Mouse (Mus musculus) G1E (cell line): ENCODE results near the gene Tmub1. TPM values are rescaled to one million over a fixed set of nuclear protein-coding genes. Genes with fewer than 3 reads are reported as not detected.
"Not testable (repeated sequence)": the region's sequence is repeated elsewhere in the genome, so short reads cannot be mapped to it uniquely, and the experiment has no call there.

Source experiments
- ATAC-seq: 2 replicates; pipeline ENCODE4 v1.8.0; 2016; ENCODE audit warnings: mild to moderate bottlenecking; ENCODE audit not compliant: insufficient number of reproducible peaks, poor library complexity, low FRiP score, severe bottlenecking; ENCODE audit errors: extremely low read depth
- DNase-seq: peaks from one replicate; pipeline ENCODE4 v3.0.0; 2012; ENCODE audit warnings: low spot score
- H3K27me3 ChIP-seq: 2 replicates; pipeline ENCODE4 v1.6.1; 2012; ENCODE audit warnings: mild to moderate bottlenecking, low read length, inconsistent platforms; ENCODE audit not compliant: insufficient read depth
- H3K36me3 ChIP-seq: replicated peaks from 2 replicates; pipeline ENCODE3; 2012; ENCODE audit warnings: mild to moderate bottlenecking, inconsistent platforms
- H3K4me1 ChIP-seq: 2 replicates; pipeline ENCODE4 v1.6.1; 2012; ENCODE audit warnings: low read depth, low read length, inconsistent platforms, mixed read lengths; ENCODE audit not compliant: insufficient read depth
- H3K4me3 ChIP-seq: 2 replicates; pipeline ENCODE4 v1.5.1; 2012; ENCODE audit warnings: low read depth, mild to moderate bottlenecking, inconsistent platforms, low read length, moderate library complexity, mixed read lengths
- H3K9me3 ChIP-seq: replicated peaks from 2 replicates; pipeline ENCODE4 v1.6.1; 2012; ENCODE audit warnings: inconsistent platforms
- CTCF ChIP-seq: IDR thresholded peaks from 2 replicates; pipeline ENCODE4 v1.5.1; 2012; ENCODE audit warnings: low read depth, low read length, inconsistent platforms, mixed read lengths
- GATA1 ChIP-seq: IDR thresholded peaks from 2 replicates; pipeline ENCODE4 v1.6.1; 2012; ENCODE audit warnings: borderline replicate concordance, low read length, inconsistent platforms, mixed read lengths
- GATA2 ChIP-seq: IDR thresholded peaks from 2 replicates; pipeline ENCODE4 v1.6.1; 2012; ENCODE audit warnings: low read depth, low read length, inconsistent platforms, borderline replicate concordance
- POLR2AphosphoS5 ChIP-seq: IDR thresholded peaks from 2 replicates; pipeline ENCODE4 v1.6.1; 2012; ENCODE audit warnings: low read depth, low read length, inconsistent platforms; ENCODE audit not compliant: insufficient replicate concordance
- TAL1 ChIP-seq: conservative IDR thresholded peaks from 2 replicates; pipeline ENCODE4 v1.6.1; 2012; ENCODE audit warnings: low read depth, low read length, inconsistent platforms, mixed read lengths
- polyA plus RNA-seq: library from polyadenylated mRNA; stranded (reverse); fragments of >175 nt; gene quantifications from 2 replicates; pipeline ENCODE4 v1.2.3, GENCODE M21; 2012
- total RNA-seq, 2 experiments: library from RNA; stranded (forward) in 1 of 2; stranded (reverse) in 1 of 2; fragments of 200-1000 nt in 1 of 2; fragments of >200 nt in 1 of 2; fragmentation: Nextera tagmentation in 1 of 2; gene quantifications; 2 replicates each; pipeline ENCODE4 v1.2.3; 2014 to 2017

The Tmub1 gene
- total and polyA plus RNA-seq, 3 experiments = 11.1 to 38.1 (median 13.3) TPM

DNA sequence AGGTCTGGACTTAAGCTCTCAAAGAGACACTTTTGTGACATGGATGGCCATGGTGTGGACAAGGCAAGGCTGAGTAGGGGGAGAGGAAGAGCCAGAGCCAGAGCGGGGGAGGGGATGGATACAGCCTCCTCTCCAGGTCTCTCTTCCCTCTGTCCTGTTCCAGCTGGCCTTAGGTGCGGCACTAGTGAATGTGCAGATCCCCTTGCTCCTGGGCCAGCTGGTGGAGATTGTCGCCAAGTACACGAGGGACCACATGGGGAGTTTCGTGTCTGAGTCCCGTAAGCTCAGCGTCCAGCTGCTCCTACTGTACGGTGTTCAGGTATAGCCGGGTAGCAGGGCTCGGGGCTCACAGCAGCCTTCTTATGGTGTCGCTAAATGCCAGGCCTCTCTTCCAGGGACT lies 47.3 kb downstream of the Tmub1 start:
- H3K9me3 ChIP-seq = no peaks in the 10 kb centered on the region
- H3K4me1 ChIP-seq = peaks cover 8% of the 10 kb centered on the region
- no peak overlapping the region for H3K4me3 ChIP-seq
- ATAC-seq = no peak
- no peak for DNase-seq
- no peaks in the 10 kb centered on the region for H3K27me3 ChIP-seq
- H3K36me3 ChIP-seq = peaks cover 85% of the 10 kb centered on the region
- TF ChIP-seq POLR2AphosphoS5 (no peak), GATA2 (no peak), CTCF (no peak), TAL1 (no peak), GATA1 (no peak)

DNA sequence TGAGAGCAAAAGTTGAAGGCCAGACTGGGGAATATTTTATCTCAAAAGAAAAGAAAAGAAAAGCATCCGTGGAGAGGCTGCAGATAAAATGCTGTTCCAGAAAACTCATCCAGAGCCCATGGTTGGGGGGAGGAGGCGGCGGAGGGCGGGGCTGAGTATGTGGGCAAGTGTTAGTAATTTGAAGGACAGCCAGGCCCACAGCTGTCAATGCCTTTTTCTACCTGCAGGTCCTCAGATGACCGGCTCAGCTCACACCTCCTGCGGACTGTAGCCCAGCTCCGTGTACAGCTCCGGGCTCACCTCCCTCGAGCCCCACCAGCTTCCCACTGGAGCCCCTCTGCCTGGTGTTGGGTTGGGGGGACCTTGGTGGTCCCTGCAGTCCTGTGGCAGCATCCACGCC lies 48.0 kb downstream of the Tmub1 start:
- Histone ChIP-seq H3K4me3 (no peak overlapping the region), H3K9me3 (no peaks in the 10 kb centered on the region), H3K27me3 (no peaks in the 10 kb centered on the region), H3K36me3 (peaks cover 79% of the 10 kb centered on the region), H3K4me1 (peaks cover 15% of the 10 kb centered on the region)
- TF ChIP-seq GATA1 (no peak), CTCF (no peak), TAL1 (no peak), POLR2AphosphoS5 (no peak), GATA2 (no peak)
- ATAC-seq (no peak), DNase-seq (no peak)

- not testable (repeated sequence) for DNase-seq, ATAC-seq, H3K9me3 ChIP-seq, H3K27me3 ChIP-seq, H3K4me3 ChIP-seq
- H3K4me1 ChIP-seq = peaks cover 44% of the 10 kb centered on the region
- peaks cover 47% of the 10 kb centered on the region for H3K36me3 ChIP-seq
Observed at GRCm38 (mm10) chr5:24396254-24396653, 51.4 kb downstream of the Tmub1 start.

Other genes with a start within 250 kb of the Tmub1 start
- gene Kcnh2, start 96.2 kb downstream of the Tmub1 start, total RNA-seq (2014; fragmentation: Nextera tagmentation) = 3.3 and 6.8 TPM in 2 replicates
- 1.0 and 1.3 TPM in 2 replicates for gene Kcnh2, start 96.2 kb downstream of the Tmub1 start, total RNA-seq (2017)
- gene Kcnh2, start 96.2 kb downstream of the Tmub1 start, polyA plus RNA-seq = 12.6 and 15.1 TPM in 2 replicates
- gene Nos3, start 83.0 kb downstream of the Tmub1 start, total RNA-seq (2014; fragmentation: Nextera tagmentation) = 0.23 and 0.58 TPM in 2 replicates
- 0.17 and 0.22 TPM in 2 replicates for gene Nos3, start 83.0 kb downstream of the Tmub1 start, total RNA-seq (2017)
- gene Nos3, start 83.0 kb downstream of the Tmub1 start, polyA plus RNA-seq = 0.07 and 0.09 TPM in 2 replicates
- not detected in 2 replicates for gene Atg9b, start 55.7 kb downstream of the Tmub1 start, total RNA-seq (2014; fragmentation: Nextera tagmentation)
- gene Atg9b, start 55.7 kb downstream of the Tmub1 start, total RNA-seq (2017) = 0.06 and 0.11 TPM in 2 replicates
- 0.15 TPM in 2 replicates for gene Atg9b, start 55.7 kb downstream of the Tmub1 start, polyA plus RNA-seq
- gene Abcb8, start 54.2 kb downstream of the Tmub1 start, total RNA-seq (2014; fragmentation: Nextera tagmentation) = 13.5 and 17.7 TPM in 2 replicates
- gene Abcb8, start 54.2 kb downstream of the Tmub1 start, total RNA-seq (2017) = 15.4 and 20.4 TPM in 2 replicates
- 43.6 and 44.0 TPM in 2 replicates for gene Abcb8, start 54.2 kb downstream of the Tmub1 start, polyA plus RNA-seq
- gene Asic3, start 34.5 kb downstream of the Tmub1 start, total RNA-seq (2014; fragmentation: Nextera tagmentation) = not detected in 2 replicates
- gene Asic3, start 34.5 kb downstream of the Tmub1 start, total RNA-seq (2017) = 0.05 TPM in 1 of 2 replicates, not detected in the other
- gene Asic3, start 34.5 kb downstream of the Tmub1 start, polyA plus RNA-seq = 0.06 TPM in 1 of 2 replicates, not detected in the other
- 14.3 and 19.1 TPM in 2 replicates for gene Cdk5, start 24.3 kb downstream of the Tmub1 start, total RNA-seq (2014; fragmentation: Nextera tagmentation)
- 26.6 and 28.1 TPM in 2 replicates for gene Cdk5, start 24.3 kb downstream of the Tmub1 start, total RNA-seq (2017)
- 9.8 and 12.7 TPM in 2 replicates for gene Cdk5, start 24.3 kb downstream of the Tmub1 start, polyA plus RNA-seq
- gene Slc4a2, start 24.0 kb downstream of the Tmub1 start, total RNA-seq (2014; fragmentation: Nextera tagmentation) = 24.7 and 42.1 TPM in 2 replicates
- 25.5 and 30.5 TPM in 2 replicates for gene Slc4a2, start 24.0 kb downstream of the Tmub1 start, total RNA-seq (2017)
- 17.4 and 20.0 TPM in 2 replicates for gene Slc4a2, start 24.0 kb downstream of the Tmub1 start, polyA plus RNA-seq
- gene Fastk, start 2.6 kb downstream of the Tmub1 start, total RNA-seq (2014; fragmentation: Nextera tagmentation) = 95.9 and 97.8 TPM in 2 replicates
- gene Fastk, start 2.6 kb downstream of the Tmub1 start, total RNA-seq (2017) = 36.2 and 46.9 TPM in 2 replicates
- gene Fastk, start 2.6 kb downstream of the Tmub1 start, polyA plus RNA-seq = 286 and 295 TPM in 2 replicates
- 22.0 and 26.3 TPM in 2 replicates for gene Agap3, start 4.3 kb upstream of the Tmub1 start, total RNA-seq (2014; fragmentation: Nextera tagmentation)
- 30.3 and 32.8 TPM in 2 replicates for gene Agap3, start 4.3 kb upstream of the Tmub1 start, total RNA-seq (2017)
- gene Agap3, start 4.3 kb upstream of the Tmub1 start, polyA plus RNA-seq = 133 and 147 TPM in 2 replicates
- gene Gbx1, start 79.3 kb upstream of the Tmub1 start, total RNA-seq (2014; fragmentation: Nextera tagmentation) = not detected in 2 replicates
- gene Gbx1, start 79.3 kb upstream of the Tmub1 start, total RNA-seq (2017) = 0.12 TPM in 1 of 2 replicates, not detected in the other
- gene Gbx1, start 79.3 kb upstream of the Tmub1 start, polyA plus RNA-seq = 0.01 and 0.02 TPM in 2 replicates
- gene Asb10, start 93.1 kb upstream of the Tmub1 start, total RNA-seq (2014; fragmentation: Nextera tagmentation) = not detected in 2 replicates
- not detected in 2 replicates for gene Asb10, start 93.1 kb upstream of the Tmub1 start, total RNA-seq (2017)
- gene Asb10, start 93.1 kb upstream of the Tmub1 start, polyA plus RNA-seq = 0.04 TPM in 1 of 2 replicates, not detected in the other
- gene 4931409K22Rik, start 109.0 kb upstream of the Tmub1 start, total RNA-seq (2014; fragmentation: Nextera tagmentation) = not detected in 2 replicates
- 0.06 TPM in 1 of 2 replicates, not detected in the other for gene 4931409K22Rik, start 109.0 kb upstream of the Tmub1 start, total RNA-seq (2017)
- gene 4931409K22Rik, start 109.0 kb upstream of the Tmub1 start, polyA plus RNA-seq = not detected in 2 replicates
- 54.2 and 58.8 TPM in 2 replicates for gene Abcf2, start 129.6 kb upstream of the Tmub1 start, total RNA-seq (2014; fragmentation: Nextera tagmentation)
- gene Abcf2, start 129.6 kb upstream of the Tmub1 start, total RNA-seq (2017) = 89.5 and 94.6 TPM in 2 replicates
- 68.5 and 81.4 TPM in 2 replicates for gene Abcf2, start 129.6 kb upstream of the Tmub1 start, polyA plus RNA-seq
- gene Chpf2, start 138.9 kb upstream of the Tmub1 start, total RNA-seq (2014; fragmentation: Nextera tagmentation) = 5.9 and 15.8 TPM in 2 replicates
- gene Chpf2, start 138.9 kb upstream of the Tmub1 start, total RNA-seq (2017) = 7.3 and 14.9 TPM in 2 replicates
- gene Chpf2, start 138.9 kb upstream of the Tmub1 start, polyA plus RNA-seq = 19.9 and 28.5 TPM in 2 replicates
- gene Smarcd3, start 176.6 kb upstream of the Tmub1 start, total RNA-seq (2014; fragmentation: Nextera tagmentation) = not detected in 2 replicates
- 0.06 and 0.22 TPM in 2 replicates for gene Smarcd3, start 176.6 kb upstream of the Tmub1 start, total RNA-seq (2017)
- gene Smarcd3, start 176.6 kb upstream of the Tmub1 start, polyA plus RNA-seq = 0.12 TPM in 1 of 2 replicates, not detected in the other
- 40.8 and 44.7 TPM in 2 replicates for gene Nub1, start 237.7 kb upstream of the Tmub1 start, total RNA-seq (2014; fragmentation: Nextera tagmentation)
- 56.3 and 58.6 TPM in 2 replicates for gene Nub1, start 237.7 kb upstream of the Tmub1 start, total RNA-seq (2017)
- gene Nub1, start 237.7 kb upstream of the Tmub1 start, polyA plus RNA-seq = 25.8 and 28.8 TPM in 2 replicates